Mouse (Mus musculus): ENCODE results near the gene Erf.

The Erf gene

DNA sequence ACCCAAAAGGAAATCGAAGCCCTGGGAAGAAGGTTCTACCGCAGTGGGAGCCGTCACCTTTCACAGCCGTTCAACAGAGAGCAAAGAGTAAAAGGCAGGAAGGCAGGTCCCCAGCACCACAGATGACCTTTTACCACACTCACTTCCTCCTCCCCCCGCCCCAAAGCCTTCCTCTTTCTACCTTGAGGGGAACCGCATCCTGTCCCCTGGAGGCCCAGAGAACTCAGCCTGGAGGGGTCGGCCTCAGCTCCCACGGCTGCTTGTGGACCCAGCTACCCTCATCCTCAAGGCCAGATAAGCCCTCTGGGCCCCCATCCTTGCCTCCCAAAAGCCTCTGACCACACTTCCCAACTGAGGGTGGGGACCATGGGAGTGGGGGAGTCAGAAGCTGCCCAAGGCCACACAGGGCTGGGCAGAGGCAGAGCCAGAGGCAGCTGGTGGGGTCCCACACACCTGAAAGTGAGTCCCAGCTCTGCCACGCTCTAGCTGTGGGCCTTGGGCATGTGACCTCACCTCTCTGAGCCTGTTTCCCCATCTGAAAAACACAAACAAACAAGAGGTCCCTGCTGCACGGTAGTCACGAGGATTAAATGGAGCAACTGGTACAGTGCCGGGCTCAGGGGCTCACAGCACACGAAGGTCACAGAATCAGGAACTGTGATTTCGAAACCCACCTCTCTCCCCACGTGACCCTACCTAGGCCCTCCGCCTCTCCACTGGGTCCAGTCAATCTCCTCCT lies 45.0 kb downstream of the Erf start:
- DNase-seq, result no peak

GRCm38 (mm10) chr7:25203624-25204023 lies 46.9 kb downstream of the Erf start:
- no peak for DNase-seq

DNA sequence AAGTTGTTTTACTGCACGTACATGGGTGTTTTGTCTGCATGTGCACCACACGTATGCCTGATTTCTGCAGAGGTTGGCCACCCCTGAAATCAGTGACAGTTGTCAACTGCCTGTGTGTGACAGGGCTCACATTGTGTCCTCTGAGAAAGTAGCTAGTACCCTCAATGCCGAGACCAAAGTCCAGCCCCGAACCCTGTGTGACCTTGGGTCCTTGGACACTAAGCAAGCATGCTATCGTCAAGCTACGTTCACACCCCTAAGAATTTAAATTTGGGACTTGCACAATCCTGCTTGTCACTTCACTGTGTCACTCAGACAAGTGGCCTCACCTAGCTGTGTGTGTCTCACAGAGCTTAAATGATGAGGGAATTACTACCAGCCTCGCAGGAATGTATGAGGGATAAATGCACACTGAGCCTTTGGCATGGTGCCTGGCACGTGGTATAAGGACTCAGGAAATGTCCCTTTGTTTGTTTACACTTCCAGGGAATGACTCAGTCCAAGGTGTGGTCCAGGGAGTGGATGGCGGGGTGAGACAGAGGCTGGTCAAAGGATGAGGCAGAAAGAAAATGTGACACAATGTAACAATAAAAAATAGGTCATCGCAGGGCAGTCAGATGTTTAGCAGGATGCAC lies 53.1 kb downstream of the Erf start:
- DNase-seq, result peak; percentile 46 to 59

DNA sequence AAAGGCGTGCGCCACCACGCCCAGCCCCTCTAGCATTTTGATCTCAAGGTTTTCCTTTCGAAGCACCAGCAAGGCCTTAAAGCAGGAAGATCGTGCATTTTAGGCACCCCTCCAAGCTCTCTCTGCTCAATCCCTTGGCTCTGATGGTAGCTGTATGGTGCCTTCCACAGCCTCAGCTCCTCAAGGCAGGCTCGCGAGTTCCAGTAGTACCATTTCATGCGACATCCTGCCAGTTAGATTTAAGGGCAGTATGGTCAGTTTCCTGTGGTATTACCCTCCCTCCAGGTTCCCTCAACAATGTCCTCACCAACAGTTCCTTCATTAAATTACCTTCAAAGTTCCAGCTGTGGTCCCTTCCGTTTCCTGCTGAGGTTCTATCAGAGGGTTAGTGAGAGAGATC lies 54.5 kb downstream of the Erf start:
- no peak for DNase-seq

GRCm38 (mm10) chr7:25195148-25195547 lies 55.4 kb downstream of the Erf start:
- no peak for DNase-seq

Measured in cerebellum, postnatal 25 days (tissue).